Mouse (Mus musculus) liver, postnatal 0 days (tissue): ENCODE data around the gene Slc25a34. TPM values are rescaled to one million over a fixed set of nuclear protein-coding genes. Genes with fewer than 3 reads are reported as not detected.

ENCODE experiments used
- ATAC-seq: fragments of 200-750 bp; cut with Nextera tagmentation; 2 replicates; pipeline ENCODE4 v1.8.0; 2017; ENCODE audit warnings: mild to moderate bottlenecking, moderate library complexity
- DNase-seq: peaks from one replicate; pipeline ENCODE4 v3.0.0-alpha.2; 2016
- H3K27ac ChIP-seq: fragments of 300-500 bp; sonication (generic); 2 replicates; pipeline ENCODE4 v1.5.1; 2014; ENCODE audit warnings: antibody characterized with exemption, moderate library complexity, mild to moderate bottlenecking, low read depth
- H3K27me3 ChIP-seq: fragments of 300-500 bp; sonication (generic); 2 replicates; pipeline ENCODE4 v1.6.1; 2014; ENCODE audit warnings: low read length, control low read depth, mixed read lengths; ENCODE audit not compliant: insufficient read depth
- H3K36me3 ChIP-seq: fragments of 300-500 bp; sonication (generic); replicated peaks from 2 replicates; pipeline ENCODE4 v1.6.1; 2014; ENCODE audit warnings: mild to moderate bottlenecking, control low read depth, low read length, moderate library complexity, mixed read lengths; ENCODE audit not compliant: insufficient read depth
- H3K4me1 ChIP-seq: fragments of 300-500 bp; sonication (generic); 2 replicates; pipeline ENCODE4 v1.6.1; 2014; ENCODE audit warnings: antibody characterized with exemption, mild to moderate bottlenecking, control low read depth; ENCODE audit not compliant: insufficient read depth
- H3K4me2 ChIP-seq: fragments of 300-500 bp; sonication (generic); 2 replicates; pipeline ENCODE4 v1.6.1; 2014; ENCODE audit warnings: low read depth, mild to moderate bottlenecking, low read length, moderate library complexity, mixed read lengths
- H3K4me3 ChIP-seq: fragments of 300-500 bp; sonication (generic); 2 replicates; pipeline ENCODE4 v1.5.1; 2014; ENCODE audit warnings: low read depth, low read length
- H3K9ac ChIP-seq: fragments of 300-500 bp; sonication (generic); replicated peaks from 2 replicates; pipeline ENCODE4 v1.6.1; 2014; ENCODE audit warnings: mild to moderate bottlenecking, moderate library complexity
- H3K9me3 ChIP-seq: fragments of 300-500 bp; sonication (generic); 2 replicates; pipeline ENCODE4 v1.6.1; 2016; ENCODE audit warnings: mild to moderate bottlenecking, control low read depth, low read length, mixed read lengths
- CTCF ChIP-seq: sonication (generic); IDR thresholded peaks from 2 replicates; pipeline ENCODE4 v1.5.1; 2016; ENCODE audit warnings: antibody characterized with exemption, low read depth
- EP300 ChIP-seq: IDR thresholded peaks from 2 replicates; pipeline ENCODE4 v1.6.1; 2016; ENCODE audit warnings: antibody characterized with exemption, low read depth, mild to moderate bottlenecking
- WGBS: fragments of 180-500 bp; shearing (Covaris S2); extraction: QIAGEN DNeasy Blood & Tissue Kit; methylation state at CpG from one replicate; pipeline ENCODE4 v1.1.7; 2014; ENCODE audit not compliant: insufficient replicate concordance; 5-methylcytosine and 5-hydroxymethylcytosine counted together
- polyA plus RNA-seq: library from polyadenylated mRNA; unstranded; fragments of >200 nt; fragmentation: Nextera tagmentation; extraction: Ambion mirVana; gene quantifications from 2 replicates; pipeline ENCODE4 v1.2.1, GENCODE M21; 2015

The Slc25a34 gene
- polyA plus RNA-seq, 1 experiment from 2014 or later, result 0.40 TPM

- 0 out of 2 replicates have a peak overlapping the region, but pooled peaks have one; percentile 84 for H3K27ac ChIP-seq
- DNase-seq (no peak), ATAC-seq (no peak)
- no peaks in the 10 kb centered on the region; the same call in 1 of the 2 replicates for H3K36me3 ChIP-seq
- TF ChIP-seq EP300 (no peak), CTCF (no peak)
- no peak overlapping the region for H3K9ac ChIP-seq
- H3K4me1 ChIP-seq, result peaks cover 14% of the 10 kb centered on the region
- peak overlapping the region; percentile 74 for H3K4me2 ChIP-seq
- WGBS, result 66% methylated on average over 6 of the region's 6 CpGs
- H3K27me3 ChIP-seq, result no peaks in the 10 kb centered on the region
- no peaks in the 10 kb centered on the region for H3K9me3 ChIP-seq
- peak overlapping the region; percentile 59; the same call in 1 of the 2 replicates for H3K4me3 ChIP-seq
Observed at GRCm38 (mm10) chr4:141616811-141617210, 6.8 kb downstream of the Slc25a34 start.

- no peaks in the 10 kb centered on the region for H3K9me3 ChIP-seq
- H3K4me3 ChIP-seq, result no peak overlapping the region
- no peaks in the 10 kb centered on the region; the same call in 1 of the 2 replicates for H3K36me3 ChIP-seq
- ATAC-seq (no peak), DNase-seq (no peak)
- H3K4me1 ChIP-seq, result peaks cover 14% of the 10 kb centered on the region
- no peak overlapping the region for H3K27ac ChIP-seq
- no peak overlapping the region for H3K4me2 ChIP-seq
- H3K9ac ChIP-seq, result no peak overlapping the region
- H3K27me3 ChIP-seq, result no peaks in the 10 kb centered on the region
- 80% methylated on average over 14 of the region's 14 CpGs for WGBS
- TF ChIP-seq EP300, result no peak
- no peak for TF ChIP-seq CTCF
Observed at GRCm38 (mm10) chr4:141614946-141615345, 8.7 kb downstream of the Slc25a34 start.

DNA sequence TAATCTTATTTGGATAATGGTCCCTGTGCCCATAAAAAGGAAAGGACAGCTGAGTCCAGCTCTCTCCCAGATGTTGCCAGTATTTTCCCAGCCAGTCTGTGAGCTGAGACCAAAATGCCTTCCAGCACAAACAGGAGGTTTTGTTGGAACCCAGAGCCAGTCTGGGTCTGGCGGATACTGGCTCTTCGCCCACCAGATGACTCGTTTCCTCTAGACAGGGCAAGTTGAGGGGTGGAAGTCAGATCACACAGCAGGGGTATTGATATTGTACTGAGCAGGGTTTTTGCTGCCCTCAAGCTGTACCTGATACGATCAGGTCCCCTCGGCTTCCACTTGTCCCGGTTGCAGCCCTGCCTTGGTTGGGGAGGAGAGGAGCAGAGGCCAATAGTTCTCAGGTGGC, 14.1 kb downstream of the Slc25a34 start:
- TF ChIP-seq CTCF (no peak), EP300 (no peak)
- H3K27ac ChIP-seq, result no peak overlapping the region
- H3K4me2 ChIP-seq, result no peak overlapping the region
- H3K4me3 ChIP-seq, result no peak overlapping the region
- 64% methylated on average over 6 of the region's 6 CpGs for WGBS
- H3K4me1 ChIP-seq, result peaks cover 2% of the 10 kb centered on the region
- no peaks in the 10 kb centered on the region for H3K36me3 ChIP-seq
- DNase-seq (no peak), ATAC-seq (no peak)
- no peaks in the 10 kb centered on the region for H3K9me3 ChIP-seq
- H3K9ac ChIP-seq, result no peak overlapping the region
- no peaks in the 10 kb centered on the region for H3K27me3 ChIP-seq

DNA sequence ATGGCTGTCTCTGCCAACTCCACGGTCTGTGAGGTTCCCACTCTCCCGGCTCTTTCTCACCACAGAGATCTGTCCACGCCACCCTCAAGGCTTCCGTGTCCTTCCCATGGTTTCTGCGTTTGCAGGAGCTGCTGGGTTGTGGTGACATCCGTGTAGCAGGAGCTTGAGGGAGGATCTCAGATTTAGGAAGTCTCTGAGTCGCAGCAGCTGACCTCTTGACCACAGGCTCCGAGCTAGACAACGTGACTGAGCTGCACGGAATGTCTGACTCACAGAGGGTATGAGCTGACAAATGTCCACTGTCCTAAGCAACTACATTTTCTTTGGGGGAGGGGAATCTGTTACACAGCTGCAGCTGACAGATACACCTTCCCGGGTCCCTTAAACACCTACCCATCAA, 17.8 kb downstream of the Slc25a34 start, which contains the start of gene Fblim1:
Fblim1 (minus strand) TSS at position 236 of the 400 bp plus-strand sequence.
- H3K4me3 ChIP-seq, result no peak within 1 kb of the TSS
- TF ChIP-seq EP300, result no peak
- TF ChIP-seq CTCF, result no peak
- H3K36me3 ChIP-seq, result no peaks in the 10 kb centered on the region
- H3K4me1 ChIP-seq, result peaks cover 9% of the 10 kb centered on the region
- no peaks in the 10 kb centered on the region for H3K27me3 ChIP-seq
- no peaks in the 10 kb centered on the region for H3K9me3 ChIP-seq
- peak; percentile 54 for ATAC-seq
- no peak for DNase-seq
- H3K27ac ChIP-seq, result no peak within 1 kb of the TSS
- H3K4me2 ChIP-seq, result no peak within 1 kb of the TSS
- 70% methylated on average over 11 of the region's 11 CpGs for WGBS
- 0 out of 2 replicates have a peak within 1 kb of the TSS, but pooled peaks have one; percentile 21 for H3K9ac ChIP-seq

DNA sequence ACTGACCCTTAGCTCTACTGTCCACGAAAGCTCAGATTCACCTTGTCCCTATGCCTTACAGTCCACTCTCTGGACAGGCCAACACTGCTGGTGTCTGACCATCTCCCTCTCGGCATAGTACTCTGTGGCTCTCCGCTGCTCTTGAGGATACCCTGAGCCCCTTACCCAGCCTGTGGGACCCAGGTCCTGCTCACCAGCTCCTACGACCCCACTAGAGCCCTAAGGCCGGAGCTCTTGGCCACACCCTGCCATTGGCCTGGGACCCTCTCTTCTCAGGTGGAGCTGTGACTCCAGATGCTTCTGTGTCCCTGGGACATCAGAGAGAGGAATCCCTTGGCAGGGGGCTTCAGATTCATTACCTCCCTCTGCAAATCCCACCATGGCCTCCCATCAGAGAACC, 18.2 kb downstream of the Slc25a34 start:
- H3K9me3 ChIP-seq, result no peaks in the 10 kb centered on the region
- TF ChIP-seq CTCF (no peak), EP300 (no peak)
- H3K4me1 ChIP-seq, result peaks cover 9% of the 10 kb centered on the region
- no peaks in the 10 kb centered on the region for H3K27me3 ChIP-seq
- H3K36me3 ChIP-seq, result no peaks in the 10 kb centered on the region
- DNase-seq, result no peak
- no peak for ATAC-seq
- H3K27ac ChIP-seq, result no peak overlapping the region
- WGBS, result 73% methylated on average over 5 of the region's 5 CpGs
- no peak overlapping the region for H3K4me2 ChIP-seq
- no peak overlapping the region for H3K4me3 ChIP-seq
- H3K9ac ChIP-seq, result 0 out of 2 replicates have a peak overlapping the region, but pooled peaks have one; percentile 21

- no peak overlapping the region for H3K27ac ChIP-seq
- H3K27me3 ChIP-seq, result peaks cover 9% of the 10 kb centered on the region
- no peak overlapping the region for H3K4me3 ChIP-seq
- TF ChIP-seq EP300 (no peak), CTCF (no peak)
- no peak overlapping the region for H3K4me2 ChIP-seq
- 67% methylated on average over 8 of the region's 8 CpGs for WGBS
- no peaks in the 10 kb centered on the region for H3K36me3 ChIP-seq
- DNase-seq (no peak), ATAC-seq (peak; percentile 53)
- H3K9me3 ChIP-seq, result no peaks in the 10 kb centered on the region
- H3K4me1 ChIP-seq, result peaks cover 10% of the 10 kb centered on the region
- H3K9ac ChIP-seq, result no peak overlapping the region
Observed at GRCm38 (mm10) chr4:141604493-141604892, 19.1 kb downstream of the Slc25a34 start.
